Mouse (Mus musculus): ENCODE data around the gene Gm2237. TPM values are rescaled to one million over a fixed set of nuclear protein-coding genes. Genes with fewer than 3 reads are reported as not detected.
"Not testable (repeated sequence)": the region's sequence is repeated elsewhere in the genome, so short reads cannot be mapped to it uniquely, and the experiment has no call there.

Gm2237 gene
- polyA plus RNA-seq (2015; fragmentation: Nextera tagmentation; extraction: Ambion mirVana) = 3.9 and 4.0 TPM in 2 replicates

DNA sequence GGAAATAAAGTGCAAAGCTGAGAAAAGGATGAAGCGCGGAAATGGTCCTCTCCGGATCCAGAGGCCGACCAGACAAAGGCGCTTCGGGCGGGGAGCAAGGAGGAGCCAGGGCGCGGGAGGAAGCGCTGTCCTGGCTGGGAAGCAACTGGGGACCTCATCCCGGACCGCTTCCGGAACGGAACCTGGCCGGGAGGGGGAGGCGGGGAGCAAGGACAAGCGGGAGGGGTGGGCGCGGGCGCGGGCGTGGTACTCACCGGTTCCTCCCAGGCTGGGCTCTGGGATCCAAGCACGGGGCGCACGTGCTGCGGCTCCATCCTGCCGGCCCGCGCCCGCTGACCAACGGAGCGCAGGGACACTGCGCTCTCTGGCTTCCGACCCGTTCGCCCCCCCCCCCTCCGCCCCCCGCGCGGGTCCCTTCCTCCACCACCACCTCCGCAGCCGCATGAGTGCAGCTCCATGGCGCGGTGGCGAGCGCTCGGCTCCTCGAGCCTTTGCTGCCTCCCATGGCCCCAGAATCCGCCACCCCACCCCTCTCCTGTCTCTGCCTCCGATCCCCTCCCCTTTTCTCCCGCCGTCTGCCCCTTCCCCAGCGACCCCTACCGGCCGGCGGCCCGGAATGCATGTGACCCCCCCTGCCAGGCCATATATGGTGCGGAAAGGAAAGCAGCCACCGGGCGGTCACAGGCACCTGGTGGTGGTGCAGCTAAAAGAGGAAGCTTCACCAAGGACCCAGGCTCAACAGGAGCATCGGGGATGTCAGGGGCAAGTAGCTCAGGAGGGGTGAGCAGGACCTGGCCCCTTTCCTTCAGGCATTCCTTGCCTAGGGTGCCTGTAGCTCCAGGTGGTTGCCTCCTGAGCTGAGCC lies at the start of gene Gm2237:
Gene Gm2237, minus strand, starts transcription at position 332 of the 864 bp plus-strand sequence.
- H3K9me3 ChIP-seq; H3K36me3 ChIP-seq; H3K27me3 ChIP-seq; H3K4me1 ChIP-seq; H3K27ac ChIP-seq (replicated peaks); ATAC-seq (replicated peaks): not testable (repeated sequence)
- H3K4me3 ChIP-seq = peak within 1 kb of the TSS; percentile 50
- peak within 1 kb of the TSS; percentile 54 for H3K9ac ChIP-seq (replicated peaks)
- 0% methylated on average over 22 of the region's 62 CpGs for WGBS
- H3K4me2 ChIP-seq (replicated peaks) = peak within 1 kb of the TSS; percentile 42

GRCm38 (mm10) chr14:19602481-19602880 lies 17.5 kb upstream of the Gm2237 start, which contains the start of gene Gm5458:
Gene Gm5458 (minus strand): TSS chr14:19602581.
- H3K9me3 ChIP-seq; H3K36me3 ChIP-seq; H3K27me3 ChIP-seq; H3K4me3 ChIP-seq; H3K27ac ChIP-seq (replicated peaks); H3K9ac ChIP-seq (replicated peaks); ATAC-seq (replicated peaks); H3K4me1 ChIP-seq; H3K4me2 ChIP-seq (replicated peaks): not testable (repeated sequence)
- 85% methylated on average over 2 of the region's 2 CpGs for WGBS

DNA sequence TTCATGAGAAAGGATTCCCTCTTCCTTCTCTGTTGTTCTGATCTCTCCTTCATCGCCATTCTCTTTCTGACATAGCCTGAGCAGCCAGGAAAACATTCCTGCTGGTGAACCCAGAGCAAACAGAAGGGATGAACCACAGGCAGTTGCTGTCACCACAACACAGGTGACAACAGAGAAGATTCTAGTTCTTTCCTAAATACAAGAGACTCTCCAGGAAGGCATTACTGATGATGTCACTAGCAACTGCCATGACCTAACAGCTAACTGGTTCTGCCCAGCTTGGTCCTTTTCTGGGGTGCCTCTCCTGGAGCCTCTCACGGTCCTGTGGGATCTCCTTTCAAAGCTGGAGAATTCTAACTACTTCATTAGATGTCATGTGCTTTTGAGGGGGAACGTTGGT lies 35.1 kb downstream of the Gm2237 start, which contains the start of gene Gm2244:
Gene Gm2244, minus strand, starts transcription at position 101 of the 400 bp plus-strand sequence.
- not testable (repeated sequence) for H3K4me1 ChIP-seq; H3K4me3 ChIP-seq; H3K9me3 ChIP-seq; H3K27me3 ChIP-seq; H3K36me3 ChIP-seq; H3K4me2 ChIP-seq (replicated peaks); H3K9ac ChIP-seq (replicated peaks); H3K27ac ChIP-seq (replicated peaks); ATAC-seq (replicated peaks)
- WGBS = 95% methylated on average over 1 of the region's 3 CpGs

Other genes starting within 250 kb of the Gm2237 start
- 0.95 TPM in 1 of 2 replicates, not detected in the other for gene Gm21738, start 166.2 kb downstream of the Gm2237 start, polyA plus RNA-seq (2015; fragmentation: Nextera tagmentation; extraction: Ambion mirVana)
- gene Gm2244, start 35.2 kb downstream of the Gm2237 start, polyA plus RNA-seq (2015; fragmentation: Nextera tagmentation; extraction: Ambion mirVana) = 0.11 and 0.26 TPM in 2 replicates
- not detected in 2 replicates for gene Gm5458, start 17.4 kb upstream of the Gm2237 start, polyA plus RNA-seq (2015; fragmentation: Nextera tagmentation; extraction: Ambion mirVana)
- 22.2 and 29.9 TPM in 2 replicates for gene Nid2, start 166.1 kb upstream of the Gm2237 start, polyA plus RNA-seq (2015; fragmentation: Nextera tagmentation; extraction: Ambion mirVana)
- 188 and 190 TPM in 2 replicates for gene Rtraf, start 238.7 kb upstream of the Gm2237 start, polyA plus RNA-seq (2015; fragmentation: Nextera tagmentation; extraction: Ambion mirVana)

Measured in forebrain, embryonic 15.5 days (tissue).